Mouse (Mus musculus): ENCODE data around the gene Galnt7. TPM values are rescaled to one million over a fixed set of nuclear protein-coding genes. Genes with fewer than 3 reads are reported as not detected.

Gene Galnt7
- total and polyA plus RNA-seq, 3 experiments = 26.7 to 33.5 (median 32.7) TPM

GRCm38 (mm10) chr8:57585128-57585442 lies 67.7 kb downstream of the Galnt7 start:
- H3K27ac ChIP-seq (ENCODE audit: insufficient read depth, low read depth) = no peak overlapping the region
- no peak for DNase-seq (ENCODE audit: extremely low read depth)
- peaks cover 13 to 74% of the 10 kb centered on the region in 2 experiments for H3K4me1 ChIP-seq (ENCODE audit: control insufficient read depth in 1 of 2, insufficient read depth in 2 of 2)
- H3K4me3 ChIP-seq (replicated peaks in 1 of 3; ENCODE audit: low read depth in 2 of 3, low read length in 2 of 3, poor library complexity in 1 of 3) = no peak overlapping the region
- dilution Hi-C loops (cut with MboI; ENCODE audit: extremely low pct_ligation_motif_present, extremely low pct_unique_long_range_greater_than_20kb, low sequenced_read_pairs) (no loop called here), in situ Hi-C loops (cut with MboI; ENCODE audit: low pct_ligation_motif_present, low pct_unique_long_range_greater_than_20kb, low sequenced_read_pairs) (no loop called here)
- H3K4me2 ChIP-seq (ENCODE audit: insufficient read depth, low read depth, poor library complexity, severe bottlenecking) = no peak overlapping the region
- peaks cover 25% of the 10 kb centered on the region for H3K79me2 ChIP-seq (replicated peaks; ENCODE audit: control insufficient read depth, extremely low read depth, insufficient read depth, poor library complexity, severe bottlenecking)
- no peak overlapping the region for H3K9ac ChIP-seq (ENCODE audit: insufficient read depth, low read depth)
- TF ChIP-seq E2F4 (IDR thresholded peaks at IDR 0.05; ENCODE audit: insufficient replicate concordance, low read depth, low read length) = no peak
- TF ChIP-seq POLR2AphosphoS2 (IDR thresholded peaks at IDR 0.05; ENCODE audit: low read depth, low read length) = no peak
- TF ChIP-seq MYC (IDR thresholded peaks at IDR 0.05; ENCODE audit: low read depth, low read length) = no peak
- no peak for TF ChIP-seq SMC3 (IDR thresholded peaks at IDR 0.05; ENCODE audit: low read depth, low read length)
- TF ChIP-seq TBP (conservative IDR thresholded peaks at IDR 0.05; ENCODE audit: low read depth, low read length) = no peak
- no peak for TF ChIP-seq NELFE (IDR thresholded peaks at IDR 0.05; ENCODE audit: low read depth, low read length)
- no peak for TF ChIP-seq USF2 (conservative IDR thresholded peaks at IDR 0.05; ENCODE audit: low read depth, low read length)
- no peak for TF ChIP-seq MXI1 (IDR thresholded peaks at IDR 0.05; ENCODE audit: low read depth, low read length)
- no peak for TF ChIP-seq ZKSCAN1 (IDR thresholded peaks at IDR 0.05; ENCODE audit: borderline replicate concordance, low read depth, low read length)
- peaks cover 4% of the 10 kb centered on the region for H3K9me3 ChIP-seq (replicated peaks; ENCODE audit: low read length)
- peaks cover 20 to 39% of the 10 kb centered on the region in 2 experiments for H3K36me3 ChIP-seq (replicated peaks in 1 of 2; ENCODE audit: control insufficient read depth in 1 of 2, insufficient read depth in 1 of 2, low read length in 1 of 2)
- H3K27me3 ChIP-seq (replicated peaks) = no peaks in the 10 kb centered on the region

- Histone ChIP-seq H3K4me2 (ENCODE audit: insufficient read depth, low read depth, poor library complexity, severe bottlenecking) (no peak overlapping the region), H3K27me3 (replicated peaks) (no peaks in the 10 kb centered on the region), H3K9ac (ENCODE audit: insufficient read depth, low read depth) (no peak overlapping the region), H3K4me3 (replicated peaks in 1 of 3; ENCODE audit: low read depth in 2 of 3, low read length in 2 of 3, poor library complexity in 1 of 3) (no peak overlapping the region), H3K4me1 (ENCODE audit: control insufficient read depth in 1 of 2, insufficient read depth in 2 of 2) (peaks cover 15 to 75% of the 10 kb centered on the region in 2 experiments), H3K27ac (ENCODE audit: insufficient read depth, low read depth) (no peak overlapping the region), H3K9me3 (replicated peaks; ENCODE audit: low read length) (peaks cover 4% of the 10 kb centered on the region), H3K36me3 (replicated peaks in 1 of 2; ENCODE audit: control insufficient read depth in 1 of 2, insufficient read depth in 1 of 2, low read length in 1 of 2) (peaks cover 20 to 39% of the 10 kb centered on the region in 2 experiments), H3K79me2 (replicated peaks; ENCODE audit: control insufficient read depth, extremely low read depth, insufficient read depth, poor library complexity, severe bottlenecking) (peaks cover 25% of the 10 kb centered on the region)
- dilution Hi-C loops (cut with MboI; ENCODE audit: extremely low pct_ligation_motif_present, extremely low pct_unique_long_range_greater_than_20kb, low sequenced_read_pairs) = no loop called here
- in situ Hi-C loops (cut with MboI; ENCODE audit: low pct_ligation_motif_present, low pct_unique_long_range_greater_than_20kb, low sequenced_read_pairs) = no loop called here
- no peak for TF ChIP-seq TBP (conservative IDR thresholded peaks at IDR 0.05; ENCODE audit: low read depth, low read length)
- no peak for TF ChIP-seq POLR2A (IDR thresholded peaks at IDR 0.05; ENCODE audit: low read depth, low read length)
- no peak for TF ChIP-seq JUND (conservative IDR thresholded peaks at IDR 0.05; ENCODE audit: low read depth, low read length)
- no peak for TF ChIP-seq ZC3H11A (IDR thresholded peaks at IDR 0.05; ENCODE audit: low read depth, low read length)
- no peak for TF ChIP-seq USF2 (conservative IDR thresholded peaks at IDR 0.05; ENCODE audit: low read depth, low read length)
- no peak for TF ChIP-seq ZKSCAN1 (IDR thresholded peaks at IDR 0.05; ENCODE audit: borderline replicate concordance, low read depth, low read length)
- no peak for TF ChIP-seq ZNF384 (IDR thresholded peaks at IDR 0.05; ENCODE audit: low read depth, low read length)
- no peak for TF ChIP-seq MEF2A (IDR thresholded peaks at IDR 0.05; ENCODE audit: borderline replicate concordance, low read depth, low read length)
- no peak for TF ChIP-seq NRF1 (IDR thresholded peaks at IDR 0.05; ENCODE audit: low read depth, low read length)
- no peak for TF ChIP-seq MXI1 (IDR thresholded peaks at IDR 0.05; ENCODE audit: low read depth, low read length)
- no peak for TF ChIP-seq CHD2 (IDR thresholded peaks at IDR 0.05; ENCODE audit: low read length)
- no peak for DNase-seq (ENCODE audit: extremely low read depth)
Observed at GRCm38 (mm10) chr8:57584416-57585127, 68.3 kb downstream of the Galnt7 start.

Measured in CH12.LX (cell line).